8 mouse cellular contexts compared by ENCODE assay signal in genomic region chr19:59169143-59169935, GRCm38 (mm10). TPM values are rescaled to one million over a fixed set of nuclear protein-coding genes. Genes with fewer than 3 reads are reported as not detected.
DNase-seq lines count a peak whose midpoint lies in the region; ATAC-seq lines count a peak whose summit lies in the region.

No protein-coding gene starts in this region.

- no peaks in the 10 kb centered on the region for H3K36me3 ChIP-seq in heart, embryonic 14.5 days (ENCODE audit: control insufficient read depth, insufficient read depth, low read length)
- H3K36me3 ChIP-seq in hindbrain, embryonic 14.5 days (replicated peaks; ENCODE audit: control insufficient read depth, insufficient read depth) = no peaks in the 10 kb centered on the region
- no peaks in the 10 kb centered on the region for H3K36me3 ChIP-seq in midbrain, embryonic 16.5 days (ENCODE audit: control insufficient read depth, insufficient read depth, low read length)

- H3K9ac ChIP-seq in heart, embryonic 14.5 days (ENCODE audit: low read length) = peak overlapping the region; percentile 16; the same call in 1 of the 2 replicates
- H3K9ac ChIP-seq in hindbrain, embryonic 14.5 days = no peak overlapping the region
- 0 out of 2 replicates have a peak overlapping the region, but pooled peaks have one; percentile 20 for H3K9ac ChIP-seq in midbrain, embryonic 16.5 days (ENCODE audit: low read depth, low read length)

- no peak for DNase-seq in heart, postnatal 25 days (ENCODE audit: low spot score)
- DNase-seq in embryo, embryonic 10.5 days (ENCODE audit: low spot score) = peak; percentile 63
- no peak for DNase-seq in hindbrain, embryonic 14.5 days (ENCODE audit: low spot score)
- DNase-seq in right cerebral cortex, postnatal 36 days (ENCODE audit: low spot score in 2 of 2) = no peak

- peak overlapping the region; percentile 7 to 33 for H3K4me3 ChIP-seq in heart, embryonic 14.5 days (ENCODE audit: control insufficient read depth in 1 of 2, insufficient read depth in 1 of 2, low read depth in 1 of 2, low read length in 2 of 2)
- H3K4me3 ChIP-seq in hindbrain, embryonic 14.5 days (replicated peaks; ENCODE audit: low read length) = peak overlapping the region; percentile 16
- H3K4me3 ChIP-seq in midbrain, embryonic 16.5 days (ENCODE audit: low read depth, low read length) = peak overlapping the region; percentile 28

- no peak for ATAC-seq in heart, embryonic 14.5 days (ENCODE audit: insufficient number of reproducible peaks, insufficient read depth, low FRiP score, low read depth)
- 0 out of 2 replicates have a peak, but pooled peaks have one; percentile 10 for ATAC-seq in hindbrain, embryonic 14.5 days (ENCODE audit: low FRiP score)
- no peak; the same call in 1 of the 2 replicates for ATAC-seq in midbrain, embryonic 16.5 days
- ATAC-seq in erythroblast, adult 5-6 weeks (replicated peaks; ENCODE audit: low FRiP score, poor library complexity, severe bottlenecking) = no peak
- ATAC-seq in megakaryocyte-erythroid progenitor cell, adult 5-6 weeks (replicated peaks; ENCODE audit: low FRiP score, low TSS enrichment, poor library complexity, severe bottlenecking) = no peak

- peaks cover 97% of the 10 kb centered on the region for H3K27me3 ChIP-seq in heart, embryonic 14.5 days (ENCODE audit: control insufficient read depth, insufficient read depth, low read length)
- H3K27me3 ChIP-seq in hindbrain, embryonic 14.5 days (ENCODE audit: control insufficient read depth, insufficient read depth, low read length) = peaks cover 98% of the 10 kb centered on the region
- H3K27me3 ChIP-seq in midbrain, embryonic 16.5 days (ENCODE audit: control insufficient read depth, insufficient read depth, low read depth, low read length) = peaks cover 41% of the 10 kb centered on the region

- H3K9me3 ChIP-seq in heart, embryonic 14.5 days (ENCODE audit: control insufficient read depth, low read length) = no peaks in the 10 kb centered on the region
- H3K9me3 ChIP-seq in hindbrain, embryonic 14.5 days (ENCODE audit: control insufficient read depth, low read length) = no peaks in the 10 kb centered on the region
- no peaks in the 10 kb centered on the region for H3K9me3 ChIP-seq in midbrain, embryonic 16.5 days (replicated peaks; ENCODE audit: control insufficient read depth, low read length, poor library complexity, severe bottlenecking)

- no peak overlapping the region for H3K27ac ChIP-seq in heart, embryonic 14.5 days (replicated peaks in 1 of 2; ENCODE audit: control insufficient read depth in 1 of 2, insufficient read depth in 1 of 2, low read depth in 2 of 2, low read length in 2 of 2)
- H3K27ac ChIP-seq in hindbrain, embryonic 14.5 days = no peak overlapping the region
- peak overlapping the region; percentile 61 for H3K27ac ChIP-seq in midbrain, embryonic 16.5 days (ENCODE audit: low read length)

- peak overlapping the region; percentile 57 for H3K4me2 ChIP-seq in heart, embryonic 14.5 days (ENCODE audit: low read length)
- peak overlapping the region; percentile 34 for H3K4me2 ChIP-seq in hindbrain, embryonic 14.5 days (replicated peaks)
- peak overlapping the region; percentile 35 for H3K4me2 ChIP-seq in midbrain, embryonic 16.5 days (ENCODE audit: low read length)

- peaks cover 6 to 19% of the 10 kb centered on the region in 2 experiments; a peak in 3 of 4 replicates for H3K4me1 ChIP-seq in heart, embryonic 14.5 days (ENCODE audit: control insufficient read depth in 2 of 2, insufficient read depth in 2 of 2, low read length in 2 of 2)
- no peaks in the 10 kb centered on the region; the same call in 1 of the 2 replicates for H3K4me1 ChIP-seq in hindbrain, embryonic 14.5 days (replicated peaks; ENCODE audit: control insufficient read depth, insufficient read depth, low read length)
- peaks cover 14% of the 10 kb centered on the region for H3K4me1 ChIP-seq in midbrain, embryonic 16.5 days (ENCODE audit: control insufficient read depth, insufficient read depth, low read length)

- intact Hi-C loops in heart, postnatal 25 days (cut with DNase I) = no loop called here

- WGBS in heart, embryonic 14.5 days = under 1% methylated on average over 63 of the region's 65 CpGs
- WGBS in hindbrain, embryonic 14.5 days = under 1% methylated on average over 65 of the region's 65 CpGs
- under 1% methylated on average over 65 of the region's 65 CpGs for WGBS in midbrain, embryonic 16.5 days

RNA-seq across cellular contexts. Expression of gene Vax1, which starts 0.5 kb away (rescaled TPM):
- not detected in 2 replicates for polyA plus RNA-seq in heart, embryonic 14.5 days (2014; fragmentation: Nextera tagmentation; extraction: Ambion mirVana)
- not detected for total RNA-seq in heart, postnatal 25 days (2021)
- not detected in 2 replicates for polyA plus RNA-seq in hindbrain, embryonic 14.5 days (2014; fragmentation: Nextera tagmentation; extraction: Ambion mirVana)
- 0.36 and 0.41 TPM in 2 replicates for polyA plus RNA-seq in midbrain, embryonic 16.5 days (2015; fragmentation: Nextera tagmentation; extraction: Ambion mirVana)
- not detected in 2 replicates for total RNA-seq in erythroblast, adult 5-6 weeks (2015; ENCODE audit: low replicate concordance)
- total RNA-seq in erythroblast, adult 5-6 weeks (2017; ENCODE audit: low replicate concordance) = not detected in 2 replicates
- total RNA-seq in megakaryocyte-erythroid progenitor cell, adult 5-6 weeks (2014; fragmentation: Nextera tagmentation) = not detected in 2 replicates
- total RNA-seq in megakaryocyte-erythroid progenitor cell, adult 5-6 weeks (2017) = not detected in 2 replicates

RNA-seq across cellular contexts. Expression of gene Kcnk18, which starts 49.7 kb away (rescaled TPM):
- not detected in 2 replicates for polyA plus RNA-seq in heart, embryonic 14.5 days (2014; fragmentation: Nextera tagmentation; extraction: Ambion mirVana)
- not detected for total RNA-seq in heart, postnatal 25 days (2021)
- polyA plus RNA-seq in hindbrain, embryonic 14.5 days (2014; fragmentation: Nextera tagmentation; extraction: Ambion mirVana) = not detected in 2 replicates
- 0.07 TPM in 1 of 2 replicates, not detected in the other for polyA plus RNA-seq in midbrain, embryonic 16.5 days (2015; fragmentation: Nextera tagmentation; extraction: Ambion mirVana)
- not detected in 2 replicates for total RNA-seq in erythroblast, adult 5-6 weeks (2015; ENCODE audit: low replicate concordance)
- not detected in 2 replicates for total RNA-seq in erythroblast, adult 5-6 weeks (2017; ENCODE audit: low replicate concordance)
- not detected in 2 replicates for total RNA-seq in megakaryocyte-erythroid progenitor cell, adult 5-6 weeks (2014; fragmentation: Nextera tagmentation)
- total RNA-seq in megakaryocyte-erythroid progenitor cell, adult 5-6 weeks (2017) = not detected in 2 replicates
